Comparison of ENCODE assay signal across 9 mouse cellular contexts in the genomic region with DNA sequence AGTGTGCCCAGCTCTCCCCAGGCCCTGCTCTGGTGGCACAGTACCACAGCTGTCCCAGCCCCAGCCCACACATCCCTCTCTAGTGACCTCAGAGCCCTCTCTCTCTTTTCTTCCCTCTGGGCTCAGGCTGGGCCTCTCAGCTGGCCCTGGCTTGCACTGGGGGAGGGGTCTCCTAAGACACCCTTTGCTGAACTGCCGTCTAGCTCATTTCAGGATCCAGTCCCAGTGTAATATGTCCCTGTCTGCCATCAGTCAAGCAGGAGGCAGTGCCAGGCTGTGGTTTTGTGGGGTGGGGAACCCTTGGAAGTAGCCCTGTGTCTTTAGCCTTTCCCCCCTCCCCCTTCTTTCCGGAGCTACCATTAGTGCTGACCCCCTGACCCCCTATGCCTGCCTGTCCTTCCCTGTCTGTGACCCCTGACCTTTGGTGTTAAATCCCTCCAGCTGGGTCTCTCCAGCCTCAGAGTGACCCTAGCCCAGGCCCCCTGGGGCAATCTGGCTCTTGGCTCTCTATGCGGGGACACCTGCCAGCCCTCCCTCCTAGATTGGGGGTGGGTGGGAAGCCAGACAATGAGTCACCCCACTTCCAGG. TPM values are rescaled to one million over a fixed set of nuclear protein-coding genes. Genes with fewer than 3 reads are reported as not detected.
DNase-seq lines count a peak whose midpoint lies in the region; ATAC-seq lines count a peak whose summit lies in the region.
"Had no signal": no experiment of that assay in that cellular context is flagged by ENCODE, and none has a peak within 500 bp of the region (broad histone marks: within the 10 kb centered on the region; RNA-seq: fewer than 3 reads in every experiment).

No protein-coding gene starts in this region.

- peaks cover 2% of the 10 kb centered on the region for H3K36me3 ChIP-seq in heart, embryonic 13.5 days
- H3K36me3 ChIP-seq in embryonic facial prominence, embryonic 10.5 days (replicated peaks), result 0 out of 2 replicates have a peak, but pooled peaks cover 2% of the 10 kb centered on the region
- H3K36me3 ChIP-seq in intestine, embryonic 16.5 days (ENCODE audit: control insufficient read depth, insufficient read depth, low read length), result no peaks in the 10 kb centered on the region

- intact Hi-C loops in left cerebral cortex, postnatal 14 days (cut with DNase I), result no loop called here

- 18% methylated on average over 3 of the region's 3 CpGs for WGBS in heart, embryonic 13.5 days
- WGBS in embryonic facial prominence, embryonic 10.5 days, result 5% methylated on average over 3 of the region's 3 CpGs
- WGBS in intestine, embryonic 16.5 days, result 33% methylated on average over 3 of the region's 3 CpGs

- no peaks in the 10 kb centered on the region for H3K27me3 ChIP-seq in heart, embryonic 13.5 days (replicated peaks)
- H3K27me3 ChIP-seq in embryonic facial prominence, embryonic 10.5 days (replicated peaks; ENCODE audit: low read depth, poor library complexity, severe bottlenecking), result no peaks in the 10 kb centered on the region
- H3K27me3 ChIP-seq in intestine, embryonic 16.5 days (replicated peaks; ENCODE audit: control insufficient read depth, insufficient read depth, low read length), result no peaks in the 10 kb centered on the region
- H3K27me3 ChIP-seq: Patski had no signal

- no peak for ATAC-seq in heart, embryonic 13.5 days (ENCODE audit: extremely low read depth, insufficient number of reproducible peaks, low FRiP score, low TSS enrichment)
- no peak for ATAC-seq in intestine, embryonic 16.5 days

- H3K9me3 ChIP-seq in heart, embryonic 13.5 days, result no peaks in the 10 kb centered on the region
- no peaks in the 10 kb centered on the region for H3K9me3 ChIP-seq in embryonic facial prominence, embryonic 10.5 days
- H3K9me3 ChIP-seq in intestine, embryonic 16.5 days (ENCODE audit: control insufficient read depth, low read length), result no peaks in the 10 kb centered on the region

- peak overlapping the region; percentile 98 for H3K9ac ChIP-seq in heart, embryonic 13.5 days
- peak overlapping the region; percentile 90 for H3K9ac ChIP-seq in intestine, embryonic 16.5 days (ENCODE audit: low read depth, low read length)

- H3K27ac ChIP-seq in heart, embryonic 13.5 days (replicated peaks), result peak overlapping the region; percentile 97
- peak overlapping the region; percentile 96 for H3K27ac ChIP-seq in embryonic facial prominence, embryonic 10.5 days (replicated peaks)
- peak overlapping the region; percentile 55 for H3K27ac ChIP-seq in intestine, embryonic 16.5 days (ENCODE audit: low read length)

- H3K4me1 ChIP-seq in heart, embryonic 13.5 days, result peaks cover 84% of the 10 kb centered on the region
- peaks cover 87% of the 10 kb centered on the region for H3K4me1 ChIP-seq in embryonic facial prominence, embryonic 10.5 days
- H3K4me1 ChIP-seq in intestine, embryonic 16.5 days (ENCODE audit: control insufficient read depth, insufficient read depth, low read length), result peaks cover 70% of the 10 kb centered on the region

- DNase-seq in heart, postnatal 4 days, result no peak
- DNase-seq in embryonic facial prominence, embryonic 10.5 days (ENCODE audit: low spot score), result peak; percentile 65
- peak; percentile 68 for DNase-seq in neural tube, embryonic 10.5 days (ENCODE audit: extremely low spot score, low spot score)
- no peak for DNase-seq in c-Kit-positive CD71-positive TER-119-positive erythroid progenitor cells, embryonic 14.5 days (ENCODE audit: low spot score)
- DNase-seq in left cerebral cortex, postnatal 14 days (ENCODE audit: low spot score in 2 of 2), result no peak
- no peak for DNase-seq in ovary, postnatal 36 days (ENCODE audit: low spot score)

- H3K4me2 ChIP-seq in heart, embryonic 13.5 days, result peak overlapping the region; percentile 83
- H3K4me2 ChIP-seq in intestine, embryonic 16.5 days (ENCODE audit: low read depth, low read length), result peak overlapping the region; percentile 71

- H3K4me3 ChIP-seq in heart, embryonic 13.5 days, result peak overlapping the region; percentile 90
- peak overlapping the region; percentile 83 for H3K4me3 ChIP-seq in embryonic facial prominence, embryonic 10.5 days
- peak overlapping the region; percentile 84 for H3K4me3 ChIP-seq in intestine, embryonic 16.5 days (ENCODE audit: low read length)

RNA-seq across cellular contexts. Expression of gene Glis2, which starts 1.7 kb away (rescaled TPM):
- 19.9 and 23.5 TPM in 2 replicates for polyA plus RNA-seq in heart, embryonic 13.5 days (2015; fragmentation: Nextera tagmentation; extraction: Ambion mirVana)
- 10 to 100 TPM; 35.3 to 43.8 TPM for total RNA-seq in heart, postnatal 4 days (2021)
- 22.2 and 22.3 TPM in 2 replicates for polyA plus RNA-seq in embryonic facial prominence, embryonic 10.5 days (2016; fragmentation: Nextera tagmentation; extraction: Ambion mirVana)
- 14.5 and 18.1 TPM in 2 replicates for polyA plus RNA-seq in intestine, embryonic 16.5 days (2015; fragmentation: Nextera tagmentation; extraction: Ambion mirVana)
- 10 to 100 TPM; 16.3 to 18.0 TPM for total RNA-seq in left cerebral cortex, postnatal 14 days (2021)

RNA-seq across cellular contexts. Expression of gene Pam16, which starts 28.6 kb away (rescaled TPM):
- polyA plus RNA-seq in heart, embryonic 13.5 days (2015; fragmentation: Nextera tagmentation; extraction: Ambion mirVana), result 136 and 139 TPM in 2 replicates
- 10 to 100 TPM; 89.5 to 92.6 TPM for total RNA-seq in heart, postnatal 4 days (2021)
- 92.6 and 97.5 TPM in 2 replicates for polyA plus RNA-seq in embryonic facial prominence, embryonic 10.5 days (2016; fragmentation: Nextera tagmentation; extraction: Ambion mirVana)
- polyA plus RNA-seq in intestine, embryonic 16.5 days (2015; fragmentation: Nextera tagmentation; extraction: Ambion mirVana), result 79.4 and 86.8 TPM in 2 replicates
- total RNA-seq in left cerebral cortex, postnatal 14 days (2021), result 10 to 100 TPM; 81.6 to 82.8 TPM

RNA-seq across cellular contexts. Expression of gene Tfap4, which starts 36.6 kb away (rescaled TPM):
- 6.3 and 7.7 TPM in 2 replicates for polyA plus RNA-seq in heart, embryonic 13.5 days (2015; fragmentation: Nextera tagmentation; extraction: Ambion mirVana)
- total RNA-seq in heart, postnatal 4 days (2021), result 1 to 10 TPM; 3.5 to 4.7 TPM
- polyA plus RNA-seq in embryonic facial prominence, embryonic 10.5 days (2016; fragmentation: Nextera tagmentation; extraction: Ambion mirVana), result 37.7 and 39.5 TPM in 2 replicates
- 23.0 and 26.5 TPM in 2 replicates for polyA plus RNA-seq in intestine, embryonic 16.5 days (2015; fragmentation: Nextera tagmentation; extraction: Ambion mirVana)
- 1 to 10 TPM; 2.8 to 3.1 TPM for total RNA-seq in left cerebral cortex, postnatal 14 days (2021)

RNA-seq across cellular contexts. Expression of gene Vasn, which starts 43.5 kb away (rescaled TPM):
- polyA plus RNA-seq in heart, embryonic 13.5 days (2015; fragmentation: Nextera tagmentation; extraction: Ambion mirVana), result 15.2 and 15.8 TPM in 2 replicates
- 10 to 100 TPM; 17.7 to 18.2 TPM for total RNA-seq in heart, postnatal 4 days (2021)
- 14.4 and 16.2 TPM in 2 replicates for polyA plus RNA-seq in embryonic facial prominence, embryonic 10.5 days (2016; fragmentation: Nextera tagmentation; extraction: Ambion mirVana)
- polyA plus RNA-seq in intestine, embryonic 16.5 days (2015; fragmentation: Nextera tagmentation; extraction: Ambion mirVana), result 13.5 and 13.6 TPM in 2 replicates
- total RNA-seq in left cerebral cortex, postnatal 14 days (2021), result 10 to 100 TPM in 1 of 2 experiments, 1 to 10 TPM in 1; 8.3 to 10.9 TPM

RNA-seq across cellular contexts. Expression of gene Dnaja3, which starts 43.6 kb away (rescaled TPM):
- polyA plus RNA-seq in heart, embryonic 13.5 days (2015; fragmentation: Nextera tagmentation; extraction: Ambion mirVana), result 65.6 and 72.5 TPM in 2 replicates
- total RNA-seq in heart, postnatal 4 days (2021), result 10 to 100 TPM; 82.7 to 84.7 TPM
- 66.6 and 66.7 TPM in 2 replicates for polyA plus RNA-seq in embryonic facial prominence, embryonic 10.5 days (2016; fragmentation: Nextera tagmentation; extraction: Ambion mirVana)
- 90.5 and 92.5 TPM in 2 replicates for polyA plus RNA-seq in intestine, embryonic 16.5 days (2015; fragmentation: Nextera tagmentation; extraction: Ambion mirVana)
- 10 to 100 TPM; 63.6 to 65.9 TPM for total RNA-seq in left cerebral cortex, postnatal 14 days (2021)

Comparison
In these comparisons a context has a peak if more than half of its experiments do, and no peak if none do; other contexts are left out.
1. DNase-seq: peak in embryonic facial prominence, embryonic 10.5 days (single experiment) and neural tube, embryonic 10.5 days (single experiment); none in heart, postnatal 4 days (single experiment), c-Kit-positive CD71-positive TER-119-positive erythroid progenitor cells, embryonic 14.5 days (single experiment), left cerebral cortex, postnatal 14 days (0 of 2) and ovary, postnatal 36 days (single experiment).
2. Peak in every context shown above with its lines, with median percentiles within 50 percentile points of each other: H3K27ac ChIP-seq and H3K4me3 ChIP-seq.